Mouse (Mus musculus): ENCODE results near the gene Atf6. TPM values are rescaled to one million over a fixed set of nuclear protein-coding genes. Genes with fewer than 3 reads are reported as not detected.

Atf6 gene
- polyA plus RNA-seq, 1 experiment from 2014 or later: 9.8 TPM

DNA sequence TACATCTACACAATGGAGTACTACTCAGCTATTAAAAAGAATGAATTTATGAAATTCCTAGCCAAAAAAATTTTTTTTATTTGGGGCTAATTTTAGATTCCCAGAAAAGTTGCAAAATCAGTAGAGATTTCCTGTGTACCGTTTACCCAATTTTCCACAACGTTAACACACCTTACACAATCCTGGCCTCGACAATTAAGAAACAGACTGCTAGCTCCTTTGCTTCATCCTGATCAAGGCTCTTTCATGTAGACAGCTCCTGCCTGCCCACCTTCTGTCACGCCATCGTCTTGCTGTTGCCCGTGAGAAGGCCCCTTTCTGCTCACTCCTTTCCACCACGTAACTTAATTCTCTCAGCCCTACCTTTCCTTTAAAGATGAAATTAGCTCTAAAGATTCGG lies 177.8 kb downstream of the Atf6 start:
- no peaks in the 10 kb centered on the region for H3K27me3 ChIP-seq (ENCODE audit: control insufficient read depth, insufficient read depth, low read length)
- H3K4me3 ChIP-seq (replicated peaks; ENCODE audit: low read length): no peak overlapping the region
- no peak overlapping the region for H3K4me2 ChIP-seq (ENCODE audit: low read depth, low read length)
- H3K4me1 ChIP-seq (ENCODE audit: control insufficient read depth, insufficient read depth, low read length): no peaks in the 10 kb centered on the region
- no peak overlapping the region for H3K27ac ChIP-seq (ENCODE audit: low read length)
- 93% methylated on average over 8 of the region's 8 CpGs for whole genome bisulfite sequencing
- H3K36me3 ChIP-seq (ENCODE audit: control insufficient read depth, insufficient read depth, low read length): no peaks in the 10 kb centered on the region
- ATAC-seq (ENCODE audit: insufficient read depth, low FRiP score): no peak
- H3K9me3 ChIP-seq (replicated peaks; ENCODE audit: control insufficient read depth, low read length): no peaks in the 10 kb centered on the region
- H3K9ac ChIP-seq (ENCODE audit: low read length): no peak overlapping the region

DNA sequence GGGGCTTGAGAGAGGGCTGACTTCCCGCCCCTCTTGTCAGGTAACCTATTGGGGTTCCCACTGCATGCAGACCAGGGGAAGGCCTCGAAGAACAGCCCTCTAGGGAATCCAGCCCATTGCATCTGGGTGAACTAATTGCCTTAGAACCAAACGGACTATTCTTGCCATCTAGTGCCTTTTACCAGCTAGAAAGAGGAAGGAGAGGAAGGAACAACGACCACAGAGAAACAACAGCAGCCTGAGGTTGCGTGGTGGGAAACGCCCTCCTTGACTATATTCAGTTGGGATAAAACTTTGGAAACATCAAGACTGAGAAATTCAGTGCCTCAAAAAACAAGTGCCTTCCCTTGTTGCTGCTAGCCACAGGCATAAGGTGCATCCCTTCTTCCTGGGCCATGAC lies 183.7 kb downstream of the Atf6 start:
- Histone ChIP-seq H3K9ac (ENCODE audit: low read length) (no peak overlapping the region), H3K4me2 (ENCODE audit: low read depth, low read length) (no peak overlapping the region), H3K9me3 (replicated peaks; ENCODE audit: control insufficient read depth, low read length) (no peaks in the 10 kb centered on the region), H3K4me3 (replicated peaks; ENCODE audit: low read length) (no peak overlapping the region), H3K27me3 (ENCODE audit: control insufficient read depth, insufficient read depth, low read length) (no peaks in the 10 kb centered on the region), H3K27ac (ENCODE audit: low read length) (no peak overlapping the region), H3K36me3 (ENCODE audit: control insufficient read depth, insufficient read depth, low read length) (no peaks in the 10 kb centered on the region), H3K4me1 (ENCODE audit: control insufficient read depth, insufficient read depth, low read length) (no peaks in the 10 kb centered on the region)
- no peak for ATAC-seq (ENCODE audit: insufficient read depth, low FRiP score)
- 79% methylated on average over 6 of the region's 6 CpGs for WGBS

- Histone ChIP-seq H3K4me2 (ENCODE audit: low read depth, low read length) (no peak overlapping the region), H3K4me3 (replicated peaks; ENCODE audit: low read length) (no peak overlapping the region), H3K27me3 (ENCODE audit: control insufficient read depth, insufficient read depth, low read length) (no peaks in the 10 kb centered on the region), H3K36me3 (ENCODE audit: control insufficient read depth, insufficient read depth, low read length) (no peaks in the 10 kb centered on the region), H3K9ac (ENCODE audit: low read length) (no peak overlapping the region), H3K9me3 (replicated peaks; ENCODE audit: control insufficient read depth, low read length) (no peaks in the 10 kb centered on the region), H3K4me1 (ENCODE audit: control insufficient read depth, insufficient read depth, low read length) (no peaks in the 10 kb centered on the region), H3K27ac (ENCODE audit: low read length) (no peak overlapping the region)
- ATAC-seq (ENCODE audit: insufficient read depth, low FRiP score): no peak
- WGBS: 73% methylated on average over 2 of the region's 2 CpGs
Measured at GRCm38 (mm10) chr1:170679624-170680023, 187.9 kb downstream of the Atf6 start.

DNA sequence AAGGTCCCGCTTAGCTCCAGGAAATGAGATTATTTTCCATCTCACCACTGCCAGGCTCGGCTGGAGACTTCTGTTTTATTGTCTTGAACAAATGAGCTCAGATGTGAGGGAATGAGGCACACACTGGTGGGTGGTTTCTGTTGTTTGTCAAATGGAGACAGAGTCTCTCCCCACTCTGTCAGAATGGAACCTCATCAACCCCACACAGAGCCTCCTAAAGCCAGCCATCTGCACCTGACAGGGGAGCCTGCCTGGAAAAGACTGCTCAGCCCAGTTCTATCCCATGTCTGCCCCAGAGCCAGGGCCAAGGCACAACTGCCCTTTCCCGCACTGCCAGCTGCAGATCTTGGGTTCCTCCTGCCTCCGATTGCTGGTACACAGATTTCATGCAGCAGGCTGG lies 188.7 kb downstream of the Atf6 start:
- no peak for ATAC-seq (ENCODE audit: insufficient read depth, low FRiP score)
- Histone ChIP-seq H3K36me3 (ENCODE audit: control insufficient read depth, insufficient read depth, low read length) (no peaks in the 10 kb centered on the region), H3K27ac (ENCODE audit: low read length) (no peak overlapping the region), H3K4me2 (ENCODE audit: low read depth, low read length) (no peak overlapping the region), H3K4me1 (ENCODE audit: control insufficient read depth, insufficient read depth, low read length) (no peaks in the 10 kb centered on the region), H3K4me3 (replicated peaks; ENCODE audit: low read length) (no peak overlapping the region), H3K9ac (ENCODE audit: low read length) (no peak overlapping the region), H3K27me3 (ENCODE audit: control insufficient read depth, insufficient read depth, low read length) (no peaks in the 10 kb centered on the region), H3K9me3 (replicated peaks; ENCODE audit: control insufficient read depth, low read length) (no peaks in the 10 kb centered on the region)
- 71% methylated on average over 4 of the region's 4 CpGs for WGBS

DNA sequence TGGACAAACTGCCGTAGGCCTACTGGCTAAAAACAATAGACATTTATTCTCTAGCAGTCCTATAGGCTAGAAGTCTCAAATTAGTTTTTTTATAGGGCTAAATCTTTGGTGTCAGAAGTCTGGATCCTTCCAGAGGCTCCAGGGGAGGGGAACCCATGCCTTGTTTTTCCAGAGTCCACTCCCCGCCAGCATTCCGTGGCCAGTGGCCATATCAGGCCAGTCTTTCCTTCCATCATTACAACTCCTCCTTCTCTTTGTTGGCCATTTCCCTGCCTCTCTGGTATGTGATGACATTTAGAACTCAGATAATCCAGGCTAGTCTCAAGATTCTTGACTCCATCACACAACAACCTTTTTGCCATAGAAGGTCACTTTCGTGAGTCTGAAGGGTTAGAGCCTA lies 189.9 kb downstream of the Atf6 start:
- H3K9ac ChIP-seq (ENCODE audit: low read length): no peak overlapping the region
- no peaks in the 10 kb centered on the region for H3K27me3 ChIP-seq (ENCODE audit: control insufficient read depth, insufficient read depth, low read length)
- H3K9me3 ChIP-seq (replicated peaks; ENCODE audit: control insufficient read depth, low read length): no peaks in the 10 kb centered on the region
- ATAC-seq (ENCODE audit: insufficient read depth, low FRiP score): no peak
- no peaks in the 10 kb centered on the region for H3K4me1 ChIP-seq (ENCODE audit: control insufficient read depth, insufficient read depth, low read length)
- WGBS: 90% methylated on average over 4 of the region's 4 CpGs
- no peak overlapping the region for H3K27ac ChIP-seq (ENCODE audit: low read length)
- H3K4me3 ChIP-seq (replicated peaks; ENCODE audit: low read length): no peak overlapping the region
- H3K36me3 ChIP-seq (ENCODE audit: control insufficient read depth, insufficient read depth, low read length): no peaks in the 10 kb centered on the region
- no peak overlapping the region for H3K4me2 ChIP-seq (ENCODE audit: low read depth, low read length)

DNA sequence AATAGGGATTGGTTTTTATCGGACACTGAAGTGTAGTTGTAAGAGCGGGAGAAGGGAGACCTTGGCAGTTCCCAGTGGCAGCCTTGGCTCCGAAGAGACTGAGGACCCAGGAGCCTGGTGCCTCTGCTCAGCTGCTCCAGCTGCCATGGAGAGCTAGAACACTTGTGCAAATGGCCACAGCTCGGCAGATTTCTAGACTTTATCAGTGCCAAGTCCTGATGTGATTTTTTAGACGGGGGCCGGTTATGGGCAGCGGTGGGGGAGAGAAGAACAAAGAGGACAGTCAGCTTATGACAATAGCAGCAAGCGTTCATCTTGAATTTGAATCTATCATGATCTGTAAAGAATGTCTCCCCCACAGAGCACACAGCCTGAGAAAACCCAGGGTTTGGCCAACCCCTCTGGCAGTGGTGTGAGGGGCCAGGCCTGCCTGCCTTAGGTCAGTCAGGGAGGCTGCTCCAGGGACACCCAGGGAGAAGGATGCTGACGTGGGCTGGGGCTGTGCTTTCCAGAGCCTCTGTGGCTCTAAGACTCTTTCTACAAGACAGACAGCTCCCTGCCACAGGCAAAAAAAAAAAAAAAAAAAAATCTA lies 193.3 kb downstream of the Atf6 start:
- ATAC-seq (ENCODE audit: insufficient read depth, low FRiP score): no peak
- H3K4me1 ChIP-seq (ENCODE audit: control insufficient read depth, insufficient read depth, low read length): no peaks in the 10 kb centered on the region
- H3K27ac ChIP-seq (ENCODE audit: low read length): no peak overlapping the region
- H3K9ac ChIP-seq (ENCODE audit: low read length): no peak overlapping the region
- H3K4me2 ChIP-seq (ENCODE audit: low read depth, low read length): no peak overlapping the region
- 71% methylated on average over 9 of the region's 9 CpGs for WGBS
- 0 out of 2 replicates have a peak, but pooled peaks cover 3% of the 10 kb centered on the region for H3K36me3 ChIP-seq (ENCODE audit: control insufficient read depth, insufficient read depth, low read length)
- no peak overlapping the region for H3K4me3 ChIP-seq (replicated peaks; ENCODE audit: low read length)
- H3K27me3 ChIP-seq (ENCODE audit: control insufficient read depth, insufficient read depth, low read length): no peaks in the 10 kb centered on the region
- H3K9me3 ChIP-seq (replicated peaks; ENCODE audit: control insufficient read depth, low read length): no peaks in the 10 kb centered on the region; the same call in 1 of the 2 replicates

- Histone ChIP-seq H3K9me3 (replicated peaks; ENCODE audit: control insufficient read depth, low read length) (no peaks in the 10 kb centered on the region), H3K4me1 (ENCODE audit: control insufficient read depth, insufficient read depth, low read length) (no peaks in the 10 kb centered on the region), H3K27me3 (ENCODE audit: control insufficient read depth, insufficient read depth, low read length) (no peaks in the 10 kb centered on the region), H3K36me3 (ENCODE audit: control insufficient read depth, insufficient read depth, low read length) (no peaks in the 10 kb centered on the region), H3K4me3 (replicated peaks; ENCODE audit: low read length) (no peak overlapping the region), H3K9ac (ENCODE audit: low read length) (no peak overlapping the region), H3K4me2 (ENCODE audit: low read depth, low read length) (no peak overlapping the region), H3K27ac (ENCODE audit: low read length) (no peak overlapping the region)
- WGBS: 89% methylated on average over 7 of the region's 7 CpGs
- no peak for ATAC-seq (ENCODE audit: insufficient read depth, low FRiP score)
Measured at GRCm38 (mm10) chr1:170665200-170665599, 202.4 kb downstream of the Atf6 start.

DNA sequence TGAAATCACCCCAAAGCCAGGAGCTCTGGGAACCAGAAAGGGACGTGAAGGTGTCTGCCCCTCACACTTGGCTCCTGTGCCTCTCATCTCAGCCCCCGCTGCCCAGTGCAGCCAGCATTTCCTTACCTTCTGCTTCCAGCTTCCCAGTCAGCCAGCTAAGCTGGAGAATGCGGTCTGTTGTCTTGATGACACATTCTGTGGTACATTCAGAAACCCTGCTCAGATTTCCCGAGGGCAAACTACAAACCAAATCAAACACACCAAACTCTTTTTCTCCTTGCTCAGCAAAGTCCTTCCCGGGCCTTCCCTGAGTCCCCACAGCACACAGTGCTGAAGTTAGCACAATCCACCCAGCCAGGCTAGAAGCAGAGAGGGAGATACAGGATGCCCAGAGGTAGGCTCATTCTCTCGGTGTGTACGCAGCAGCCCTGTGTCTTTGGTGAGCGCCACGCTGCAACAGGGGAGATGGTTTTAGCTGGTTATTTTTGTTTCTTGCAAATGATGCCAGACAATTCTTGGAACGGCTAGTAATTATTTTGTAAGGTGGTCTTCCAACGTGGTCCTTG lies 202.9 kb downstream of the Atf6 start:
- no peaks in the 10 kb centered on the region for H3K9me3 ChIP-seq (replicated peaks; ENCODE audit: control insufficient read depth, low read length)
- no peak for ATAC-seq (ENCODE audit: insufficient read depth, low FRiP score)
- H3K4me2 ChIP-seq (ENCODE audit: low read depth, low read length): no peak overlapping the region
- no peaks in the 10 kb centered on the region for H3K4me1 ChIP-seq (ENCODE audit: control insufficient read depth, insufficient read depth, low read length)
- no peak overlapping the region for H3K9ac ChIP-seq (ENCODE audit: low read length)
- no peak overlapping the region for H3K27ac ChIP-seq (ENCODE audit: low read length)
- no peaks in the 10 kb centered on the region for H3K36me3 ChIP-seq (ENCODE audit: control insufficient read depth, insufficient read depth, low read length)
- H3K27me3 ChIP-seq (ENCODE audit: control insufficient read depth, insufficient read depth, low read length): no peaks in the 10 kb centered on the region
- WGBS: 81% methylated on average over 11 of the region's 11 CpGs
- H3K4me3 ChIP-seq (replicated peaks; ENCODE audit: low read length): no peak overlapping the region

- Histone ChIP-seq H3K27me3 (ENCODE audit: control insufficient read depth, insufficient read depth, low read length) (no peaks in the 10 kb centered on the region), H3K36me3 (ENCODE audit: control insufficient read depth, insufficient read depth, low read length) (no peaks in the 10 kb centered on the region), H3K4me2 (ENCODE audit: low read depth, low read length) (no peak overlapping the region), H3K27ac (ENCODE audit: low read length) (no peak overlapping the region), H3K4me3 (replicated peaks; ENCODE audit: low read length) (no peak overlapping the region), H3K9me3 (replicated peaks; ENCODE audit: control insufficient read depth, low read length) (no peaks in the 10 kb centered on the region), H3K4me1 (ENCODE audit: control insufficient read depth, insufficient read depth, low read length) (0 out of 2 replicates have a peak, but pooled peaks cover 16% of the 10 kb centered on the region), H3K9ac (ENCODE audit: low read length) (no peak overlapping the region)
- 54% methylated on average over 13 of the region's 13 CpGs for WGBS
- peak; percentile 57 for ATAC-seq (ENCODE audit: insufficient read depth, low FRiP score)
Measured at GRCm38 (mm10) chr1:170659260-170659659, 208.3 kb downstream of the Atf6 start.
